Mouse (Mus musculus) retina, adult 2 months (tissue): Measurements from ENCODE around the gene Olfr1232.

Source experiments
- DNase-seq: peaks from one replicate; pipeline ENCODE4 v3.0.0-alpha.2; 2012; ENCODE audit warnings: low read depth, low spot score

The Olfr1232 gene

GRCm38 (mm10) chr2:89329575-89329974 is at the start of gene Olfr1232:
TSS of gene Olfr1232 (minus strand) at chr2:89329675.
- DNase-seq: no peak

- no peak for DNase-seq
Observed at GRCm38 (mm10) chr2:89364765-89365164, 35.3 kb upstream of the Olfr1232 start, which contains the start of gene Olfr1234. TSS of gene Olfr1234 (minus strand) at chr2:89364865.

GRCm38 (mm10) chr2:89342298-89342697 is 12.8 kb upstream of the Olfr1232 start, which contains the start of gene Olfr1233:
TSS of gene Olfr1233 (minus strand) at chr2:89342398.
- no peak for DNase-seq

- no peak for DNase-seq
Observed at GRCm38 (mm10) chr2:89306974-89307373, 22.5 kb downstream of the Olfr1232 start, which contains the start of gene Olfr1231. TSS of gene Olfr1231 (minus strand) at chr2:89307074.

- no peak for DNase-seq
Observed at GRCm38 (mm10) chr2:89297168-89297567, 32.3 kb downstream of the Olfr1232 start, which contains the start of gene Olfr1230. TSS of gene Olfr1230 (minus strand) at chr2:89297268.

GRCm38 (mm10) chr2:89287914-89288313 is 41.6 kb downstream of the Olfr1232 start, which contains the start of gene Olfr1229:
TSS of gene Olfr1229 (minus strand) at chr2:89288014.
- DNase-seq: no peak
